Mouse (Mus musculus) hindbrain, embryonic 14.5 days (tissue): ENCODE measurements around the gene S100a16. TPM values are rescaled to one million over a fixed set of nuclear protein-coding genes. Genes with fewer than 3 reads are reported as not detected.

Experiments
- ATAC-seq: fragments of 200-750 bp; cut with Nextera tagmentation; 2 replicates; pipeline ENCODE4 v1.8.0; 2017; ENCODE audit warnings: moderate number of reproducible peaks, mild to moderate bottlenecking, moderate TSS enrichment, moderate library complexity; ENCODE audit not compliant: low FRiP score
- DNase-seq: peaks from one replicate; pipeline ENCODE4 v3.0.0-alpha.2; 2015; ENCODE audit warnings: low spot score
- H3K27ac ChIP-seq: fragments of 300-500 bp; sonication (generic); 2 replicates; pipeline ENCODE4 v1.5.1; 2014; ENCODE audit warnings: mild to moderate bottlenecking, moderate library complexity
- H3K27me3 ChIP-seq: fragments of 300-500 bp; sonication (generic); 2 replicates; pipeline ENCODE4 v1.6.1; 2014; ENCODE audit warnings: mild to moderate bottlenecking, low read length, mixed read lengths; ENCODE audit not compliant: control insufficient read depth, insufficient read depth
- H3K36me3 ChIP-seq: fragments of 300-500 bp; sonication (generic); replicated peaks from 2 replicates; pipeline ENCODE4 v1.6.1; 2014; ENCODE audit not compliant: control insufficient read depth, insufficient read depth
- H3K4me1 ChIP-seq: fragments of 300-500 bp; sonication (generic); replicated peaks from 2 replicates; pipeline ENCODE4 v1.6.1; 2014; ENCODE audit warnings: antibody characterized with exemption, low read length, mixed read lengths; ENCODE audit not compliant: control insufficient read depth, insufficient read depth
- H3K4me2 ChIP-seq: fragments of 300-500 bp; sonication (generic); replicated peaks from 2 replicates; pipeline ENCODE4 v1.6.1; 2014; ENCODE audit warnings: mild to moderate bottlenecking, moderate library complexity
- H3K4me3 ChIP-seq: fragments of 300-500 bp; sonication (generic); replicated peaks from 2 replicates; pipeline ENCODE4 v1.5.1; 2014; ENCODE audit warnings: mild to moderate bottlenecking, low read length
- H3K9ac ChIP-seq: fragments of 300-500 bp; sonication (generic); 2 replicates; pipeline ENCODE4 v1.6.1; 2014
- H3K9me3 ChIP-seq: fragments of 300-500 bp; sonication (generic); 2 replicates; pipeline ENCODE4 v1.6.1; 2016; ENCODE audit warnings: low read length; ENCODE audit not compliant: control insufficient read depth
- WGBS: fragments of 180-500 bp; shearing (Covaris S2); extraction: QIAGEN DNeasy Blood & Tissue Kit; methylation state at CpG from one replicate; pipeline ENCODE4 v1.1.7; 2014; 5-methylcytosine and 5-hydroxymethylcytosine counted together
- polyA plus RNA-seq: library from polyadenylated mRNA; unstranded; fragments of >200 nt; fragmentation: Nextera tagmentation; extraction: Ambion mirVana; gene quantifications from 2 replicates; pipeline ENCODE4 v1.2.1, GENCODE M21; 2014

Gene S100a16
- polyA plus RNA-seq, 1 experiment from 2014 or later, result 37.8 TPM

GRCm38 (mm10) chr3:90515242-90515641 is 21.8 kb upstream of the S100a16 start:
- 64% methylated on average over 1 of the region's 1 CpGs for WGBS
- H3K27me3 ChIP-seq, result peaks cover 28% of the 10 kb centered on the region
- ATAC-seq (no peak), DNase-seq (no peak)
- peak overlapping the region; percentile 25; the same call in 1 of the 2 replicates for H3K4me3 ChIP-seq
- no peaks in the 10 kb centered on the region for H3K9me3 ChIP-seq
- H3K4me2 ChIP-seq, result peak overlapping the region; percentile 61
- no peaks in the 10 kb centered on the region for H3K36me3 ChIP-seq
- peaks cover 11% of the 10 kb centered on the region for H3K4me1 ChIP-seq
- no peak overlapping the region for H3K27ac ChIP-seq
- no peak overlapping the region for H3K9ac ChIP-seq

- H3K36me3 ChIP-seq, result no peaks in the 10 kb centered on the region
- H3K27ac ChIP-seq, result no peak overlapping the region
- WGBS, result 88% methylated on average over 4 of the region's 4 CpGs
- H3K4me1 ChIP-seq, result peaks cover 11% of the 10 kb centered on the region
- H3K4me3 ChIP-seq, result no peak overlapping the region
- H3K4me2 ChIP-seq, result no peak overlapping the region
- ATAC-seq (no peak), DNase-seq (no peak)
- no peak overlapping the region for H3K9ac ChIP-seq
- H3K27me3 ChIP-seq, result peaks cover 28% of the 10 kb centered on the region
- H3K9me3 ChIP-seq, result no peaks in the 10 kb centered on the region
Observed at GRCm38 (mm10) chr3:90515789-90516188, 21.3 kb upstream of the S100a16 start.

- Histone ChIP-seq H3K4me1 (peaks cover 11% of the 10 kb centered on the region), H3K9me3 (no peaks in the 10 kb centered on the region), H3K27ac (no peak overlapping the region), H3K27me3 (peaks cover 23% of the 10 kb centered on the region), H3K9ac (no peak overlapping the region), H3K4me3 (no peak overlapping the region), H3K36me3 (no peaks in the 10 kb centered on the region), H3K4me2 (no peak overlapping the region)
- WGBS, result 80% methylated on average over 4 of the region's 4 CpGs
- no peak for ATAC-seq
- DNase-seq, result no peak
Observed at GRCm38 (mm10) chr3:90517711-90518110, 19.3 kb upstream of the S100a16 start.

GRCm38 (mm10) chr3:90525421-90525820 is 11.6 kb upstream of the S100a16 start:
- peaks cover 3% of the 10 kb centered on the region; the same call in 1 of the 2 replicates for H3K9me3 ChIP-seq
- no peak overlapping the region for H3K9ac ChIP-seq
- no peak overlapping the region for H3K27ac ChIP-seq
- ATAC-seq, result no peak
- H3K4me3 ChIP-seq, result no peak overlapping the region
- WGBS, result 64% methylated on average over 4 of the region's 4 CpGs
- H3K4me2 ChIP-seq, result no peak overlapping the region
- no peaks in the 10 kb centered on the region for H3K4me1 ChIP-seq
- H3K27me3 ChIP-seq, result no peaks in the 10 kb centered on the region
- DNase-seq, result peak; percentile 45
- H3K36me3 ChIP-seq, result no peaks in the 10 kb centered on the region

GRCm38 (mm10) chr3:90526076-90526475 is 11.0 kb upstream of the S100a16 start:
- DNase-seq (no peak), ATAC-seq (no peak)
- Histone ChIP-seq H3K36me3 (no peaks in the 10 kb centered on the region), H3K27me3 (no peaks in the 10 kb centered on the region), H3K4me1 (no peaks in the 10 kb centered on the region), H3K27ac (no peak overlapping the region), H3K9me3 (peaks cover 3% of the 10 kb centered on the region; the same call in 1 of the 2 replicates), H3K9ac (no peak overlapping the region), H3K4me3 (no peak overlapping the region), H3K4me2 (no peak overlapping the region)
- 88% methylated on average over 2 of the region's 2 CpGs for WGBS

GRCm38 (mm10) chr3:90526580-90526979 is 10.5 kb upstream of the S100a16 start, which contains the start of gene S100a14:
Gene S100a14 (plus strand): TSS chr3:90526856.
- Histone ChIP-seq H3K9ac (no peak within 1 kb of the TSS), H3K9me3 (peaks cover 3% of the 10 kb centered on the region; the same call in 1 of the 2 replicates), H3K27me3 (no peaks in the 10 kb centered on the region), H3K27ac (no peak within 1 kb of the TSS), H3K4me2 (no peak within 1 kb of the TSS), H3K4me1 (no peaks in the 10 kb centered on the region), H3K4me3 (no peak within 1 kb of the TSS), H3K36me3 (no peaks in the 10 kb centered on the region)
- ATAC-seq (no peak), DNase-seq (no peak)
- WGBS, result 81% methylated on average over 5 of the region's 5 CpGs

GRCm38 (mm10) chr3:90527291-90527873 is 9.7 kb upstream of the S100a16 start:
- 90% methylated on average over 7 of the region's 7 CpGs for WGBS
- DNase-seq, result no peak
- Histone ChIP-seq H3K9ac (no peak overlapping the region), H3K9me3 (peaks cover 3% of the 10 kb centered on the region; the same call in 1 of the 2 replicates), H3K4me2 (no peak overlapping the region), H3K27ac (no peak overlapping the region), H3K4me1 (no peaks in the 10 kb centered on the region), H3K27me3 (no peaks in the 10 kb centered on the region), H3K4me3 (no peak overlapping the region), H3K36me3 (no peaks in the 10 kb centered on the region)
- ATAC-seq, result no peak

- Histone ChIP-seq H3K4me2 (no peak overlapping the region), H3K4me3 (no peak overlapping the region), H3K9ac (no peak overlapping the region), H3K36me3 (no peaks in the 10 kb centered on the region), H3K27me3 (no peaks in the 10 kb centered on the region), H3K9me3 (no peaks in the 10 kb centered on the region), H3K27ac (no peak overlapping the region), H3K4me1 (no peaks in the 10 kb centered on the region)
- whole genome bisulfite sequencing, result 76% methylated on average over 5 of the region's 5 CpGs
- ATAC-seq (no peak), DNase-seq (no peak)
Observed at GRCm38 (mm10) chr3:90531713-90532112, 5.3 kb upstream of the S100a16 start.

GRCm38 (mm10) chr3:90535446-90535845 is 1.6 kb upstream of the S100a16 start:
- H3K4me3 ChIP-seq, result no peak overlapping the region
- no peak overlapping the region for H3K9ac ChIP-seq
- no peaks in the 10 kb centered on the region for H3K27me3 ChIP-seq
- no peaks in the 10 kb centered on the region for H3K9me3 ChIP-seq
- H3K4me1 ChIP-seq, result no peaks in the 10 kb centered on the region
- DNase-seq (no peak), ATAC-seq (no peak)
- WGBS, result 77% methylated on average over 1 of the region's 1 CpGs
- H3K4me2 ChIP-seq, result no peak overlapping the region
- no peak overlapping the region for H3K27ac ChIP-seq
- no peaks in the 10 kb centered on the region for H3K36me3 ChIP-seq

- Histone ChIP-seq H3K27ac (no peak overlapping the region), H3K27me3 (no peaks in the 10 kb centered on the region), H3K36me3 (no peaks in the 10 kb centered on the region), H3K4me3 (no peak overlapping the region), H3K4me2 (no peak overlapping the region), H3K4me1 (0 out of 2 replicates have a peak, but pooled peaks cover 4% of the 10 kb centered on the region), H3K9me3 (no peaks in the 10 kb centered on the region), H3K9ac (no peak overlapping the region)
- ATAC-seq, result no peak
- 85% methylated on average over 5 of the region's 5 CpGs for WGBS
- DNase-seq, result no peak
Observed at GRCm38 (mm10) chr3:90537905-90538296, 847 bp downstream of the S100a16 start.
